Comparison of ENCODE assay signal across 14 mouse cellular contexts in the genomic region with DNA sequence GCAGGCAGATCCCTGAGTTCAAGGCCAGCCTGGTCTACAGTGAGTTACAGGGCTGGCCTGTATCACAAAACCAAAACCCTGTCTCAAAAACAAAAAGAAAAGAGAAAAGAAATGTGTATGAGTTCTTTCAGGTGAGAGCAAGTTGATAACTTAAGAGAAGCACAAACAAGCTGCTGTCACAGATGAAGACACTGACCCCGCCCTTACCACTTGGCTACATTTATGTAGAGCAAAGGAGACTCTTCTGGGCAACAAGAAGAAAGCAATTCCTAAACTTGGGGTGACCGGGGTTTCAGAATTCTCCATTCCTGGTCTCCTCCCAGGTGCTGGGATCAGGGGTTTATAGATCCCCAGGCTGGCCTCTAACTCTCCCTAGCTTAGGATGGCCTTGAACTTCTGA. TPM values are rescaled to one million over a fixed set of nuclear protein-coding genes. Genes with fewer than 3 reads are reported as not detected.
"Had no signal": no experiment of that assay in that cellular context is flagged by ENCODE, and none has a peak within 500 bp of the region (broad histone marks: within the 10 kb centered on the region; RNA-seq: fewer than 3 reads in every experiment).

No protein-coding gene starts in this region.

- H3K9me3 ChIP-seq: limb, embryonic 13.5 days; midbrain, embryonic 13.5 days; neural tube, embryonic 15.5 days had no signal

- H3K9ac ChIP-seq: limb, embryonic 13.5 days; liver, embryonic 14.5 days; midbrain, embryonic 13.5 days; neural tube, embryonic 15.5 days had no signal

- H3K4me1 ChIP-seq: midbrain, embryonic 13.5 days; neural tube, embryonic 15.5 days had no signal

- ATAC-seq: midbrain, embryonic 13.5 days had no signal

- H3K4me3 ChIP-seq: limb, embryonic 13.5 days; midbrain, embryonic 13.5 days; neural tube, embryonic 15.5 days had no signal

- DNase-seq: kidney, adult 11 months; kidney, adult 9 months; kidney, postnatal 36 days; lung, adult 18-20 months; right cerebral cortex, adult 18-20 months; thymus, adult 2 months; thymus, postnatal 25 days had no signal

- H3K4me2 ChIP-seq: limb, embryonic 13.5 days; midbrain, embryonic 13.5 days; neural tube, embryonic 15.5 days had no signal

- H3K27me3 ChIP-seq: limb, embryonic 13.5 days; midbrain, embryonic 13.5 days; neural tube, embryonic 15.5 days had no signal

- H3K36me3 ChIP-seq: limb, embryonic 13.5 days; midbrain, embryonic 13.5 days; neural tube, embryonic 15.5 days had no signal

- H3K27ac ChIP-seq: kidney, postnatal 0 days; limb, embryonic 13.5 days; liver, embryonic 14.5 days; midbrain, embryonic 13.5 days; neural tube, embryonic 15.5 days had no signal

RNA-seq across cellular contexts. Expression of a gene that starts 25.4 kb away (rescaled TPM):
- polyA plus RNA-seq: kidney, postnatal 0 days; liver, adult 2 months; stomach, embryonic 14.5 days had no signal
